Mouse (Mus musculus) C2C12 (cell line): ENCODE results near the gene Pfpl. TPM values are rescaled to one million over a fixed set of nuclear protein-coding genes. Genes with fewer than 3 reads are reported as not detected.

Experiments used
- H3K27me3 ChIP-seq: one replicate; pipeline ENCODE4 v1.6.1; 2011; ENCODE audit not compliant: control insufficient read depth, insufficient read depth, insufficient read length
- H3K36me3 ChIP-seq: one replicate; pipeline ENCODE4 v1.6.1; 2011; ENCODE audit not compliant: control insufficient read depth, insufficient read depth
- H3K4me3 ChIP-seq: one replicate; pipeline ENCODE4 v1.5.1; 2011; ENCODE audit warnings: mild to moderate bottlenecking, control low read depth; ENCODE audit not compliant: poor library complexity, insufficient read depth, severe bottlenecking
- H3K79me2 ChIP-seq: one replicate; pipeline ENCODE4 v1.6.1; 2011; ENCODE audit not compliant: control insufficient read depth, insufficient read depth
- H3K79me3 ChIP-seq: one replicate; pipeline ENCODE4 v1.6.1; 2011; ENCODE audit warnings: low read depth, control low read depth
- H3ac ChIP-seq: one replicate; pipeline ENCODE3; 2011; ENCODE audit warnings: low read depth; ENCODE audit not compliant: control insufficient read depth, insufficient read length
- CEBPB ChIP-seq: IDR thresholded peaks from one replicate; pipeline ENCODE4 v1.6.1; 2011; ENCODE audit warnings: low read depth, mild to moderate bottlenecking, control low read depth, moderate library complexity
- CTCF ChIP-seq: IDR thresholded peaks from one replicate; pipeline ENCODE4 v1.5.1; 2011; ENCODE audit not compliant: control insufficient read depth, insufficient read depth, insufficient read length
- FOSL1 ChIP-seq: IDR thresholded peaks from one replicate; pipeline ENCODE4 v1.8.0; 2011; ENCODE audit warnings: mild to moderate bottlenecking, low read length; ENCODE audit not compliant: poor library complexity, insufficient read depth, severe bottlenecking
- MAX ChIP-seq: IDR thresholded peaks from one replicate; pipeline ENCODE4 v1.6.1; 2011; ENCODE audit warnings: mild to moderate bottlenecking, control low read depth
- MYOD1 ChIP-seq: IDR thresholded peaks from one replicate; pipeline ENCODE4 v1.6.1; 2011; ENCODE audit warnings: low read depth; ENCODE audit not compliant: control insufficient read depth, insufficient read length
- MYOG ChIP-seq: IDR thresholded peaks from one replicate; pipeline ENCODE4 v1.6.1; 2011; ENCODE audit not compliant: control insufficient read depth, insufficient read length; ENCODE audit errors: extremely low read depth
- USF1 ChIP-seq: IDR thresholded peaks from one replicate; pipeline ENCODE4 v1.6.1; 2011; ENCODE audit warnings: low read depth, mild to moderate bottlenecking, control low read depth, moderate library complexity
- long read RNA-seq, 2 experiments: library from polyadenylated mRNA; unstranded; transcript quantifications; one replicate each; pipeline ENCODE4 v2.0.0; 2019 to 2020
- polyA plus RNA-seq: library from polyadenylated mRNA; unstranded; fragments of >200 nt; fragmentation: generic; extraction: Trizol; gene quantifications from one replicate; pipeline ENCODE4 v1.2.1, GENCODE M21; 2012; ENCODE audit warnings: missing spikeins

Pfpl gene
- polyA plus RNA-seq = not detected
- long read RNA-seq, experiment 1 = 0 reads
- long read RNA-seq, experiment 2 = 0 reads

DNA sequence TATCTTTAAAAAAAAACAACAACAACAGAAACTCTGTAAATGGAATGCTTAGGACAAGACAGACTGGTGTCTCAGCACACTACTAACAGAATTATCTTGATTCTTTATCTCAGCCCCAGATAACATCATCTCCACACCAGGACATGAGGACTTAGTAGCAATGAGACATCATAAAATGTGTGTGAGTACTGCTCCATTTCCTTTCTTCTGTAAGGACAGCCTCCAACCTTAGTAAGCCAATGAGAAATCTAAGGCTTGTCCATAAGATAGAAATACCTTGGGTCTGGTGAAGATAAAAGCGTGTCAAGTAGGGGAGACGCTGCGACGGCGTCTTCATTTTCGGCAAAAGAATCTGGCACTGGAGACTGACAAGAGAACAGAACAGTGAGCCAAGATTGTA lies at the start of gene Pfpl:
Gene Pfpl, plus strand, starts transcription at position 301 of the 400 bp plus-strand sequence.
- Histone ChIP-seq H3ac (no peak within 1 kb of the TSS), H3K27me3 (no peaks in the 10 kb centered on the region), H3K36me3 (no peaks in the 10 kb centered on the region), H3K4me3 (no peak within 1 kb of the TSS), H3K79me3 (no peaks in the 10 kb centered on the region), H3K79me2 (no peaks in the 10 kb centered on the region)
- no peak for TF ChIP-seq FOSL1
- TF ChIP-seq USF1 = no peak
- TF ChIP-seq MYOD1 = no peak
- TF ChIP-seq MAX = no peak
- no peak for TF ChIP-seq CEBPB
- no peak for TF ChIP-seq CTCF
- no peak for TF ChIP-seq MYOG

GRCm38 (mm10) chr19:12386979-12387378 lies 40.7 kb upstream of the Pfpl start, which contains the start of gene Olfr1440:
TSS of gene Olfr1440 (plus strand) at chr19:12387279.
- Histone ChIP-seq H3K27me3 (no peaks in the 10 kb centered on the region), H3K36me3 (no peaks in the 10 kb centered on the region), H3ac (no peak within 1 kb of the TSS), H3K4me3 (no peak within 1 kb of the TSS), H3K79me2 (no peaks in the 10 kb centered on the region), H3K79me3 (no peaks in the 10 kb centered on the region)
- TF ChIP-seq MYOG = no peak
- no peak for TF ChIP-seq CTCF
- TF ChIP-seq MYOD1 = no peak
- no peak for TF ChIP-seq FOSL1
- no peak for TF ChIP-seq MAX
- TF ChIP-seq CEBPB = no peak
- TF ChIP-seq USF1 = no peak

- H3K4me3 ChIP-seq = no peak overlapping the region
- no peaks in the 10 kb centered on the region for H3K27me3 ChIP-seq
- no peaks in the 10 kb centered on the region for H3K79me3 ChIP-seq
- TF ChIP-seq CTCF = no peak
- TF ChIP-seq MYOG = no peak
- TF ChIP-seq MYOD1 = no peak
- no peak for TF ChIP-seq MAX
- TF ChIP-seq FOSL1 = no peak
- no peak for TF ChIP-seq CEBPB
- no peak for TF ChIP-seq USF1
- no peaks in the 10 kb centered on the region for H3K36me3 ChIP-seq
- no peak overlapping the region for H3ac ChIP-seq
- no peaks in the 10 kb centered on the region for H3K79me2 ChIP-seq
Measured at GRCm38 (mm10) chr19:12413737-12414136, 14.0 kb upstream of the Pfpl start.

GRCm38 (mm10) chr19:12417361-12417760 lies 10.3 kb upstream of the Pfpl start, which contains the start of gene Olfr1441:
TSS of gene Olfr1441 (plus strand) at chr19:12417433.
- no peak for TF ChIP-seq MYOD1
- TF ChIP-seq CEBPB = no peak
- no peak for TF ChIP-seq MAX
- TF ChIP-seq MYOG = no peak
- TF ChIP-seq USF1 = no peak
- TF ChIP-seq FOSL1 = no peak
- no peaks in the 10 kb centered on the region for H3K79me3 ChIP-seq
- no peak within 1 kb of the TSS for H3K4me3 ChIP-seq
- no peaks in the 10 kb centered on the region for H3K36me3 ChIP-seq
- no peaks in the 10 kb centered on the region for H3K79me2 ChIP-seq
- no peaks in the 10 kb centered on the region for H3K27me3 ChIP-seq
- H3ac ChIP-seq = no peak within 1 kb of the TSS

DNA sequence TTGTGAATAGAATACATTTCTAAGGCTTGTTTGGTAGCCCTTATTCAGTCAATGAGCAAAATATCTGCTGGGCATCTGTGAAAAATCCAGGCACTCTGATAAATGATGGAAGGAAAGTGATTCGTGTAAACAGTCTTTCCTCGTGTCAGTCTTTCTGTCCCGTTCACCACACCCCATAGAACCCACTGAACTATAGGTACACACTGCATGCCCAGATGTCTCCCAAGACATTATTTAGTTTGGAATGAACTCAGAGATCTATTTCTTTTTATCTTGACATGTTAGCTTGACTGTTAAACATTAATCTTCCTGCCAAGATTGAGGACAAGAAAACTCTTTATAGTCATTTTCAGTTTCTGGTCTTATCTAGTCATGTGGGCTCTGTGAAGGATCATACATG lies 9.4 kb upstream of the Pfpl start:
- no peak overlapping the region for H3K4me3 ChIP-seq
- H3K36me3 ChIP-seq = no peaks in the 10 kb centered on the region
- no peaks in the 10 kb centered on the region for H3K27me3 ChIP-seq
- no peak overlapping the region for H3ac ChIP-seq
- no peak for TF ChIP-seq USF1
- no peak for TF ChIP-seq MYOD1
- no peak for TF ChIP-seq FOSL1
- no peak for TF ChIP-seq MYOG
- no peak for TF ChIP-seq MAX
- no peak for TF ChIP-seq CTCF
- no peak for TF ChIP-seq CEBPB
- H3K79me2 ChIP-seq = no peaks in the 10 kb centered on the region
- no peaks in the 10 kb centered on the region for H3K79me3 ChIP-seq

- no peak overlapping the region for H3ac ChIP-seq
- H3K79me2 ChIP-seq = no peaks in the 10 kb centered on the region
- TF ChIP-seq MYOD1 (no peak), CTCF (no peak), MYOG (no peak), CEBPB (no peak), USF1 (no peak), FOSL1 (no peak), MAX (no peak)
- no peaks in the 10 kb centered on the region for H3K27me3 ChIP-seq
- H3K4me3 ChIP-seq = no peak overlapping the region
- H3K36me3 ChIP-seq = no peaks in the 10 kb centered on the region
- no peaks in the 10 kb centered on the region for H3K79me3 ChIP-seq
Measured at GRCm38 (mm10) chr19:12420555-12420954, 7.2 kb upstream of the Pfpl start.
